Mouse (Mus musculus) heart, embryonic 14.5 days (tissue): ENCODE measurements at regions not wholly inside any gene's neighbourhood (a gene's known extent, or its start where the extent isn't known, plus 50 kb on each side); places are given as distances from the start of the nearest gene placed in this dataset.
A peak's percentile ranks its signal among the peaks of the same experiment; 100 is the strongest.

Source experiments
- ATAC-seq: fragments of 200-750 bp; cut with Nextera tagmentation; 2 replicates; pipeline ENCODE4 v1.8.0; 2017; ENCODE audit warnings: low read depth, moderate TSS enrichment; ENCODE audit not compliant: insufficient number of reproducible peaks, insufficient read depth, low FRiP score
- H3K27ac ChIP-seq, 2 experiments: fragments of 200-500 bp in 1 of 2; fragments of 300-500 bp in 1 of 2; sonication (generic) in 1 of 2; replicated peaks in 1 of 2; 2 replicates each; pipeline ENCODE4 v1.5.1; 2012 to 2014; ENCODE audit warnings: low read depth in 2 of 2, low read length in 2 of 2, control low read depth in 1 of 2, mild to moderate bottlenecking in 1 of 2, mixed read lengths in 1 of 2; ENCODE audit not compliant: control insufficient read depth in 1 of 2, insufficient read depth in 1 of 2
- H3K27me3 ChIP-seq: fragments of 300-500 bp; sonication (generic); 2 replicates; pipeline ENCODE4 v1.6.1; 2014; ENCODE audit warnings: mild to moderate bottlenecking, low read length, control low read depth; ENCODE audit not compliant: control insufficient read depth, insufficient read depth
- H3K36me3 ChIP-seq: fragments of 300-500 bp; sonication (generic); 2 replicates; pipeline ENCODE4 v1.6.1; 2014; ENCODE audit warnings: mild to moderate bottlenecking, control low read depth, low read length, mixed read lengths; ENCODE audit not compliant: control insufficient read depth, insufficient read depth
- H3K4me1 ChIP-seq, 2 experiments: fragments of 200-500 bp in 1 of 2; fragments of 300-500 bp in 1 of 2; sonication (generic) in 1 of 2; 2 replicates each; pipeline ENCODE4 v1.6.1; 2012 to 2014; ENCODE audit warnings: low read length in 2 of 2, control low read depth in 1 of 2, mixed read lengths in 1 of 2; ENCODE audit not compliant: control insufficient read depth in 2 of 2, insufficient read depth in 2 of 2
- H3K4me2 ChIP-seq: fragments of 300-500 bp; sonication (generic); 2 replicates; pipeline ENCODE4 v1.6.1; 2014; ENCODE audit warnings: mild to moderate bottlenecking, low read length
- H3K4me3 ChIP-seq, 2 experiments: fragments of 200-500 bp in 1 of 2; fragments of 300-500 bp in 1 of 2; sonication (generic) in 1 of 2; 2 replicates each; pipeline ENCODE4 v1.5.1; 2012 to 2014; ENCODE audit warnings: low read length in 2 of 2, mild to moderate bottlenecking in 2 of 2, control low read depth in 1 of 2, low read depth in 1 of 2, moderate library complexity in 1 of 2; ENCODE audit not compliant: control insufficient read depth in 1 of 2, insufficient read depth in 1 of 2
- H3K9ac ChIP-seq: fragments of 300-500 bp; sonication (generic); 2 replicates; pipeline ENCODE4 v1.6.1; 2014; ENCODE audit warnings: mild to moderate bottlenecking, low read length
- H3K9me3 ChIP-seq: fragments of 300-500 bp; sonication (generic); 2 replicates; pipeline ENCODE4 v1.6.1; 2016; ENCODE audit warnings: low read length, control low read depth; ENCODE audit not compliant: control insufficient read depth
- WGBS: fragments of 180-500 bp; shearing (Covaris S2); extraction: QIAGEN DNeasy Blood & Tissue Kit; methylation state at CpG from one replicate; pipeline ENCODE4 v1.1.7; 2014; 5-methylcytosine and 5-hydroxymethylcytosine counted together

- no peak for ATAC-seq
- WGBS, result 90% methylated on average over 3 of the region's 3 CpGs
- H3K4me1 ChIP-seq, result peaks cover 14 to 16% of the 10 kb centered on the region in 2 experiments
- no peaks in the 10 kb centered on the region for H3K27me3 ChIP-seq
- no peaks in the 10 kb centered on the region for H3K36me3 ChIP-seq
- no peak overlapping the region for H3K4me2 ChIP-seq
- no peak overlapping the region for H3K4me3 ChIP-seq
- no peak overlapping the region for H3K9ac ChIP-seq
- H3K9me3 ChIP-seq, result no peaks in the 10 kb centered on the region
- peak overlapping the region in 1 of 2 experiments; percentile 37; a peak in 1 of 4 replicates for H3K27ac ChIP-seq
These were observed 518.5 kb upstream of the Arid1b start for GRCm38 (mm10) chr17:4475665-4476064.

- Histone ChIP-seq H3K4me2 (no peak overlapping the region), H3K4me1 (peaks cover 10 to 14% of the 10 kb centered on the region in 2 experiments), H3K27me3 (no peaks in the 10 kb centered on the region), H3K27ac (no peak overlapping the region), H3K4me3 (no peak overlapping the region), H3K36me3 (no peaks in the 10 kb centered on the region), H3K9me3 (no peaks in the 10 kb centered on the region), H3K9ac (no peak overlapping the region)
- no peak for ATAC-seq
- WGBS, result 80% methylated on average over 2 of the region's 2 CpGs
These were observed 499.7 kb upstream of the Arid1b start for GRCm38 (mm10) chr17:4494392-4494791.

GRCm38 (mm10) chr17:4500504-4500903 lies 493.6 kb upstream of the Arid1b start:
- no peak overlapping the region for H3K4me3 ChIP-seq
- ATAC-seq, result no peak
- H3K9me3 ChIP-seq, result no peaks in the 10 kb centered on the region
- H3K4me2 ChIP-seq, result no peak overlapping the region
- peaks cover 10 to 14% of the 10 kb centered on the region in 2 experiments for H3K4me1 ChIP-seq
- WGBS, result 75% methylated on average over 5 of the region's 5 CpGs
- no peak overlapping the region for H3K9ac ChIP-seq
- no peak overlapping the region for H3K27ac ChIP-seq
- H3K36me3 ChIP-seq, result no peaks in the 10 kb centered on the region
- H3K27me3 ChIP-seq, result no peaks in the 10 kb centered on the region

- Histone ChIP-seq H3K4me3 (no peak overlapping the region), H3K9me3 (no peaks in the 10 kb centered on the region), H3K4me1 (peaks cover 10 to 14% of the 10 kb centered on the region in 2 experiments), H3K27me3 (no peaks in the 10 kb centered on the region), H3K27ac (no peak overlapping the region), H3K36me3 (no peaks in the 10 kb centered on the region), H3K9ac (no peak overlapping the region), H3K4me2 (no peak overlapping the region)
- no peak for ATAC-seq
- WGBS, result 92% methylated on average over 1 of the region's 1 CpGs
These were observed 493.1 kb upstream of the Arid1b start for GRCm38 (mm10) chr17:4501029-4501428.

- 65% methylated on average over 6 of the region's 6 CpGs for WGBS
- no peak for ATAC-seq
- H3K4me2 ChIP-seq, result no peak overlapping the region
These were observed 489.2 kb upstream of the Arid1b start for GRCm38 (mm10) chr17:4504951-4505350.

GRCm38 (mm10) chr17:4509506-4509905 lies 484.6 kb upstream of the Arid1b start:
- Histone ChIP-seq H3K9me3 (no peaks in the 10 kb centered on the region), H3K36me3 (no peaks in the 10 kb centered on the region), H3K27me3 (no peaks in the 10 kb centered on the region), H3K4me2 (no peak overlapping the region), H3K9ac (no peak overlapping the region), H3K4me1 (no peaks in the 10 kb centered on the region), H3K27ac (no peak overlapping the region), H3K4me3 (no peak overlapping the region)
- no peak for ATAC-seq
- 67% methylated on average over 3 of the region's 3 CpGs for WGBS

More at GRCm38 (mm10) chr17:4504951-4505350, 489.2 kb upstream of the Arid1b start:
- no peaks in the 10 kb centered on the region for H3K36me3 ChIP-seq
- no peaks in the 10 kb centered on the region for H3K4me1 ChIP-seq
- no peaks in the 10 kb centered on the region for H3K27me3 ChIP-seq
- H3K27ac ChIP-seq, result no peak overlapping the region
- H3K9ac ChIP-seq, result no peak overlapping the region
- H3K4me3 ChIP-seq, result no peak overlapping the region
- no peaks in the 10 kb centered on the region for H3K9me3 ChIP-seq

- Histone ChIP-seq H3K27me3 (no peaks in the 10 kb centered on the region), H3K27ac (no peak overlapping the region), H3K4me1 (peaks cover 0 to 3% of the 10 kb centered on the region in 2 experiments; a peak in 1 of 4 replicates), H3K36me3 (no peaks in the 10 kb centered on the region), H3K4me2 (no peak overlapping the region), H3K9me3 (no peaks in the 10 kb centered on the region), H3K4me3 (no peak overlapping the region), H3K9ac (no peak overlapping the region)
- ATAC-seq, result no peak
- 82% methylated on average over 7 of the region's 7 CpGs for WGBS
These were observed 478.0 kb upstream of the Arid1b start for GRCm38 (mm10) chr17:4516141-4516540.

- ATAC-seq, result no peak
- H3K9ac ChIP-seq, result no peak overlapping the region
- WGBS, result 54% methylated on average over 3 of the region's 3 CpGs
These were observed 477.3 kb upstream of the Arid1b start for GRCm38 (mm10) chr17:4516846-4517245.

More at GRCm38 (mm10) chr17:4516846-4517245, 477.3 kb upstream of the Arid1b start:
- Histone ChIP-seq H3K4me1 (peaks cover 0 to 3% of the 10 kb centered on the region in 2 experiments; a peak in 1 of 4 replicates), H3K27me3 (no peaks in the 10 kb centered on the region), H3K27ac (no peak overlapping the region), H3K4me2 (no peak overlapping the region), H3K36me3 (no peaks in the 10 kb centered on the region), H3K9me3 (no peaks in the 10 kb centered on the region), H3K4me3 (no peak overlapping the region)
